Mouse (Mus musculus): ENCODE data around the gene Gm45716.

DNA sequence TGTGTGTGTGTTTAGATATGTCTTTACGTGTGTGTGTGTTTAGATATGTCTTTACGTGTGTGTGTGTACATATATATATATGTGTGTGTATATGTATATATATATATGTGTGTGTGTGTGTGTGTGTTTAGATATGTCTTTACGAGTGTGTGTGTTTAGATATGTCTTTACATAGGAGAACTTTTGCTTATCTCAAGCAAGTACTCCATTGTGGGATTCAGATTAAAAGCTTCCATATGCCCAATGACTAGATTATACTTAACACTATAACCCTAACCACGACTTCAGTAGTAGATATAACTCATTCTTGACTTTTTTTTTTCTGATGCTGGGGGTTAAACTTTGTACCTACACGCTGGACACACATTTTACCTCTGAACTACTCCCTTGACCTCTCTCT lies 92.6 kb downstream of the Gm45716 start:
- TF ChIP-seq GATA1 (IDR thresholded peaks at IDR 0.05; ENCODE audit: borderline replicate concordance, low read length) (no peak), FLI1 (IDR thresholded peaks at IDR 0.05; ENCODE audit: low read length) (no peak)

Data from megakaryocyte, embryonic 14.5 days (primary cell).